ENCODE assay signal across 15 mouse cellular contexts in the genomic region with DNA sequence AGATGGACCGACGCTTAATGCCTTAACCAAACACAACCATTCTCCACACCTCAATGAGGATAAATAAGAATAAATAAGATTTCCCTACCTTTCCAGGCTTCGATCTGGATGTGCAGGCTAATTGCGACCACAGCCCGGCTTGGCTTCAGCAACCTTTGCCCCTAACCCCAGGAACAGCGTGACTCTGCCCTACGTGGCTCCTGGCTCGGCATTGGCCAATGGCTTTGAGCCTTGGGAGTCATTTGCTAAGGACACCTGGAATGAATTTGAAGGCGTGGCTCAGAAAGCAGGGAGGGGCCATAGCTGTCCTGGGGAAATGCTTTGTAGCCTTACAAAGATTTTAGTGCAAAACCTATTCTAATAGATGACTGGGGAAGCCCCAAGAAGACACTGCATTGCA. TPM values are rescaled to one million over a fixed set of nuclear protein-coding genes. Genes with fewer than 3 reads are reported as not detected.
DNase-seq lines count a peak whose midpoint lies in the region; ATAC-seq and TF ChIP-seq lines count a peak whose summit lies in the region.
"Had no signal": no experiment of that assay in that cellular context is flagged by ENCODE, and none has a peak within 500 bp of the region (broad histone marks: within the 10 kb centered on the region; RNA-seq: fewer than 3 reads in every experiment).

No protein-coding gene starts in this region.

- no peak for TF ChIP-seq POLR2A in thymus, adult 2 months (IDR thresholded peaks at IDR 0.05; ENCODE audit: control insufficient read depth, extremely low read depth, insufficient read depth, low read length, poor library complexity)

- no peaks in the 10 kb centered on the region for H3K36me3 ChIP-seq in intestine, embryonic 16.5 days (ENCODE audit: control insufficient read depth, insufficient read depth, low read length)
- no peaks in the 10 kb centered on the region for H3K36me3 ChIP-seq in liver, embryonic 14.5 days (replicated peaks; ENCODE audit: control insufficient read depth, insufficient read depth, low read depth)
- no peaks in the 10 kb centered on the region for H3K36me3 ChIP-seq in thymus, adult 2 months (ENCODE audit: control insufficient read depth, insufficient read depth, low read length)
- H3K36me3 ChIP-seq: neural tube, embryonic 15.5 days had no signal

- WGBS in intestine, embryonic 16.5 days = 47% methylated on average over 9 of the region's 9 CpGs
- 53% methylated on average over 9 of the region's 9 CpGs for WGBS in liver, embryonic 14.5 days (ENCODE audit: insufficient replicate concordance)
- 96% methylated on average over 9 of the region's 9 CpGs for WGBS in thymus, adult 2 months

- peak overlapping the region; percentile 91; the same call in 1 of the 2 replicates for H3K27ac ChIP-seq in intestine, embryonic 16.5 days (ENCODE audit: low read length)
- no peak overlapping the region for H3K27ac ChIP-seq in liver, embryonic 14.5 days
- no peak overlapping the region for H3K27ac ChIP-seq in thymus, adult 2 months (ENCODE audit: control insufficient read depth, insufficient read depth, low read length)
- H3K27ac ChIP-seq: gastrocnemius, adult 2 months; hindbrain, embryonic 14.5 days; neural tube, embryonic 15.5 days had no signal

- H3K27me3 ChIP-seq in intestine, embryonic 16.5 days (replicated peaks; ENCODE audit: control insufficient read depth, insufficient read depth, low read length) = no peaks in the 10 kb centered on the region
- H3K27me3 ChIP-seq in liver, embryonic 14.5 days (ENCODE audit: control insufficient read depth, insufficient read depth, low read length) = no peaks in the 10 kb centered on the region; the same call in 1 of the 2 replicates
- no peaks in the 10 kb centered on the region for H3K27me3 ChIP-seq in thymus, adult 2 months (ENCODE audit: control insufficient read depth, insufficient read depth, low read length)
- H3K27me3 ChIP-seq: neural tube, embryonic 15.5 days had no signal

- TF ChIP-seq EP300 in liver, embryonic 14.5 days (IDR thresholded peaks at IDR 0.05; ENCODE audit: low read depth) = no peak

- ATAC-seq in intestine, embryonic 16.5 days = peak; percentile 62
- peak; percentile 38; the same call in 1 of the 2 replicates for ATAC-seq in liver, embryonic 14.5 days (ENCODE audit: insufficient read depth)
- ATAC-seq in megakaryocyte progenitor cell, adult 5-6 weeks (replicated peaks; ENCODE audit: poor library complexity) = no peak

- H3K4me3 ChIP-seq in intestine, embryonic 16.5 days (ENCODE audit: low read length) = peak overlapping the region; percentile 57
- peak overlapping the region in 1 of 2 experiments; percentile 39; a peak in 2 of 4 replicates for H3K4me3 ChIP-seq in liver, embryonic 14.5 days (ENCODE audit: insufficient read depth in 1 of 2, low read depth in 2 of 2, low read length in 2 of 2)
- no peak overlapping the region for H3K4me3 ChIP-seq in thymus, adult 2 months (ENCODE audit: control insufficient read depth, insufficient read depth, low read length)
- H3K4me3 ChIP-seq: gastrocnemius, adult 2 months; neural tube, embryonic 15.5 days had no signal

- no peaks in the 10 kb centered on the region for H3K9me3 ChIP-seq in intestine, embryonic 16.5 days (ENCODE audit: control insufficient read depth, low read length)
- no peaks in the 10 kb centered on the region for H3K9me3 ChIP-seq in liver, embryonic 14.5 days (ENCODE audit: control insufficient read depth, low read length)
- H3K9me3 ChIP-seq: neural tube, embryonic 15.5 days had no signal

- peak overlapping the region; percentile 62; the same call in 1 of the 2 replicates for H3K9ac ChIP-seq in intestine, embryonic 16.5 days (ENCODE audit: low read depth, low read length)
- H3K9ac ChIP-seq in liver, embryonic 14.5 days (replicated peaks) = no peak overlapping the region
- H3K9ac ChIP-seq: hindbrain, embryonic 14.5 days; neural tube, embryonic 15.5 days had no signal

- H3K4me2 ChIP-seq in intestine, embryonic 16.5 days (ENCODE audit: low read depth, low read length) = no peak overlapping the region
- H3K4me2 ChIP-seq in liver, embryonic 14.5 days (ENCODE audit: low read depth) = peak overlapping the region; percentile 22; the same call in 1 of the 2 replicates
- H3K4me2 ChIP-seq: hindbrain, embryonic 14.5 days; neural tube, embryonic 15.5 days had no signal

- peak; percentile 77 for DNase-seq in R1 (ENCODE audit: low read depth, low spot score)
- DNase-seq in kidney, postnatal 25 days = peak; percentile 85 to 95
- no peak for DNase-seq in liver, embryonic 14.5 days (ENCODE audit: low read depth in 3 of 3, low spot score in 3 of 3)
- DNase-seq in right cerebral cortex, postnatal 10 days (ENCODE audit: low spot score in 2 of 2) = no peak
- no peak for DNase-seq in ovary, postnatal 10 days (ENCODE audit: low spot score)
- no peak for DNase-seq in thymus, adult 2 months
- DNase-seq: cerebellum, adult 9-10 months; gastrocnemius, adult 2 months; lung, postnatal 10 days; midbrain, embryonic 14.5 days had no signal

- H3K4me1 ChIP-seq in intestine, embryonic 16.5 days (ENCODE audit: control insufficient read depth, insufficient read depth, low read length) = 0 out of 2 replicates have a peak, but pooled peaks cover 7% of the 10 kb centered on the region
- H3K4me1 ChIP-seq in liver, embryonic 14.5 days (replicated peaks; ENCODE audit: control insufficient read depth in 2 of 2, insufficient read depth in 2 of 2, low read length in 1 of 2) = no peaks in the 10 kb centered on the region
- no peaks in the 10 kb centered on the region for H3K4me1 ChIP-seq in thymus, adult 2 months (replicated peaks; ENCODE audit: control insufficient read depth, insufficient read depth, low read length)

- no peak for TF ChIP-seq CTCF in liver, embryonic 14.5 days (IDR thresholded peaks at IDR 0.05; ENCODE audit: low read depth)
- no peak for TF ChIP-seq CTCF in thymus, adult 2 months (IDR thresholded peaks at IDR 0.05; ENCODE audit: borderline replicate concordance, control insufficient read depth, extremely low read depth, insufficient read depth, low read length, poor library complexity)

RNA-seq across cellular contexts. Expression of a gene that starts 50.3 kb away (rescaled TPM):
- polyA plus RNA-seq in intestine, embryonic 16.5 days (2015; fragmentation: Nextera tagmentation; extraction: Ambion mirVana) = 2.0 and 2.5 TPM in 2 replicates
- 0.02 and 0.05 TPM in 2 replicates for polyA plus RNA-seq in liver, embryonic 14.5 days (2012; rRNA removed)
- polyA plus RNA-seq in liver, embryonic 14.5 days (2014; fragmentation: Nextera tagmentation; extraction: Ambion mirVana) = not detected in 2 replicates
- not detected in 2 replicates for total RNA-seq in megakaryocyte progenitor cell, adult 5-6 weeks (2015)
- total RNA-seq in megakaryocyte progenitor cell, adult 5-6 weeks (2017) = 0.30 TPM in 1 of 2 replicates, not detected in the other
- 0.08 and 0.35 TPM in 2 replicates for polyA plus RNA-seq in thymus, adult 2 months (2012; rRNA removed)
- total RNA-seq: left cerebral cortex, postnatal 10 days had no signal
- polyA plus RNA-seq: hindbrain, embryonic 14.5 days; midbrain, embryonic 14.5 days; neural tube, embryonic 15.5 days had no signal

Comparison
In these comparisons a context has a peak if more than half of its experiments do, and no peak if none do; other contexts are left out.
1. DNase-seq: peak in R1 (single experiment) and kidney, postnatal 25 days (2 of 2); none in liver, embryonic 14.5 days (0 of 3), right cerebral cortex, postnatal 10 days (0 of 2), ovary, postnatal 10 days (single experiment) and thymus, adult 2 months (single experiment).